Mouse (Mus musculus) MEL (cell line): Measurements from ENCODE around the gene Net1.
"Not testable (repeated sequence)": the region's sequence is repeated elsewhere in the genome, so short reads cannot be mapped to it uniquely, and the experiment has no call there.

Experiments
- CTCF ChIP-seq, 3 experiments: IDR thresholded peaks in 2 of 3; conservative IDR thresholded peaks in 1 of 3; 2 replicates each; pipeline ENCODE4 v1.5.1; 2011 to 2012; ENCODE audit warnings: low read length in 3 of 3, low read depth in 2 of 3, mild to moderate bottlenecking in 2 of 3, improper control_type of control experiment in 1 of 3, inconsistent platforms in 1 of 3, mixed read lengths in 1 of 3, moderate library complexity in 1 of 3; ENCODE audit not compliant: control insufficient read depth in 1 of 3, insufficient read depth in 1 of 3, poor library complexity in 1 of 3, severe bottlenecking in 1 of 3
- EP300 ChIP-seq, 2 experiments: IDR thresholded peaks; 2 replicates each; pipeline ENCODE4 v1.6.1; 2011; ENCODE audit warnings: improper control_type of control experiment in 2 of 2, low read length in 2 of 2, low read depth in 1 of 2, mild to moderate bottlenecking in 1 of 2
- GATA1 ChIP-seq: IDR thresholded peaks from 2 replicates; pipeline ENCODE4 v1.6.1; 2011; ENCODE audit warnings: low read depth, low read length, improper control_type of control experiment
- POLR2A ChIP-seq, 2 experiments: IDR thresholded peaks; 2 replicates each; pipeline ENCODE4 v1.6.1; 2011 to 2012; ENCODE audit warnings: low read length in 2 of 2, mild to moderate bottlenecking in 2 of 2, control low read depth in 1 of 2, improper control_type of control experiment in 1 of 2, low read depth in 1 of 2, moderate library complexity in 1 of 2; ENCODE audit not compliant: control insufficient read depth in 1 of 2, insufficient read depth in 1 of 2, poor library complexity in 1 of 2
- POLR2AphosphoS5 ChIP-seq: IDR thresholded peaks from 2 replicates; pipeline ENCODE4 v1.6.1; 2012; ENCODE audit warnings: low read depth, borderline replicate concordance, mild to moderate bottlenecking, inconsistent platforms, low read length, moderate library complexity, mixed read lengths
- TAL1 ChIP-seq: IDR thresholded peaks from 2 replicates; pipeline ENCODE4 v1.6.1; 2012; ENCODE audit warnings: mild to moderate bottlenecking, inconsistent platforms, low read length, moderate library complexity, mixed read lengths

GRCm38 (mm10) chr13:3837312-3837807 is 80.7 kb downstream of the Net1 start, which contains the start of gene Calm4:
- not testable (repeated sequence) for TF ChIP-seq GATA1; POLR2AphosphoS5; POLR2A (IDR thresholded peaks at IDR 0.05; ENCODE audit: control insufficient read depth in 1 of 2, insufficient read depth in 1 of 2, low read depth in 1 of 2, low read length in 2 of 2, poor library complexity in 1 of 2); EP300 (IDR thresholded peaks at IDR 0.05; ENCODE audit: low read depth in 1 of 2, low read length in 2 of 2); TAL1; CTCF (IDR thresholded peaks at IDR 0.05 in 2 of 3, conservative IDR thresholded peaks at IDR 0.05 in 1 of 3; ENCODE audit: control insufficient read depth in 1 of 3, insufficient read depth in 1 of 3, low read depth in 2 of 3, low read length in 3 of 3, poor library complexity in 1 of 3, severe bottlenecking in 1 of 3)
